Mouse (Mus musculus) limb, embryonic 10.5 days (tissue): ENCODE data around the gene Hsdl1. TPM values are rescaled to one million over a fixed set of nuclear protein-coding genes. Genes with fewer than 3 reads are reported as not detected.

Experiments used
- DNase-seq: peaks from one replicate; pipeline ENCODE4 v3.0.0-alpha.2; 2017; ENCODE audit warnings: low spot score
- H3K27ac ChIP-seq: fragments of 300-500 bp; sonication (generic); 2 replicates; pipeline ENCODE4 v1.5.1; 2016; ENCODE audit warnings: mild to moderate bottlenecking
- H3K27me3 ChIP-seq: fragments of 300-500 bp; sonication (generic); 2 replicates; pipeline ENCODE4 v1.6.1; 2016; ENCODE audit warnings: low read depth, mild to moderate bottlenecking; ENCODE audit not compliant: poor library complexity, severe bottlenecking
- H3K36me3 ChIP-seq: fragments of 300-500 bp; sonication (generic); 2 replicates; pipeline ENCODE4 v1.6.1; 2016; ENCODE audit warnings: mild to moderate bottlenecking, moderate library complexity
- H3K4me1 ChIP-seq: fragments of 300-500 bp; sonication (generic); 2 replicates; pipeline ENCODE4 v1.6.1; 2016
- H3K4me3 ChIP-seq: fragments of 300-500 bp; sonication (generic); 2 replicates; pipeline ENCODE4 v1.5.1; 2016; ENCODE audit warnings: mild to moderate bottlenecking, moderate library complexity
- H3K9me3 ChIP-seq: fragments of 300-500 bp; sonication (generic); replicated peaks from 2 replicates; pipeline ENCODE4 v1.6.1; 2016; ENCODE audit warnings: mild to moderate bottlenecking
- WGBS: fragments of 180-500 bp; shearing (Covaris S2); methylation state at CpG from one replicate; pipeline ENCODE4 v1.1.7; 2016; 5-methylcytosine and 5-hydroxymethylcytosine counted together
- polyA plus RNA-seq: library from polyadenylated mRNA; unstranded; fragments of >200 nt; fragmentation: Nextera tagmentation; extraction: Ambion mirVana; gene quantifications from 2 replicates; pipeline ENCODE4 v1.2.1, GENCODE M21; 2016

Hsdl1 gene
- polyA plus RNA-seq, 1 experiment from 2014 or later = 33.5 TPM

DNA sequence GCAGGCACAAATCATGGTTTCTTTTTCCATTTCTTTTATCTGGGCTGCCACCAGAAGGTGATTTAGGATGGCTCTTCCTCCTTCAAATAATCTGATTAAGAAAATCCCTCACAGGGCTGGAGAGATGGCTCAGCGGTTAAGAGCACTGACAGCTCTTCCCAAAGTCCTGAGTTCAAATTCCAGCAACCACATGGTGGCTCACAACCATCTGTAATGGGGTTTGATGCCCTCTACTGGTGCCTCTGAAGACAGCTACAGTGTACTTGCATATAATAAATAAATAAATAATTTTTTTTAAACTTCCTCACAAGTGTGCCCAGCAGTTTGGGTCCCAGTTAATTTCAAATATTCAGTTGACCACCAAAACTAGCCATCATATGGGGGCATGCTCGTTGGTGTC is 31.2 kb upstream of the Hsdl1 start:
- no peaks in the 10 kb centered on the region for H3K27me3 ChIP-seq
- no peaks in the 10 kb centered on the region for H3K9me3 ChIP-seq
- no peak for DNase-seq
- H3K36me3 ChIP-seq = peaks cover 18% of the 10 kb centered on the region
- no peak overlapping the region for H3K27ac ChIP-seq
- H3K4me3 ChIP-seq = no peak overlapping the region
- H3K4me1 ChIP-seq = peaks cover 12% of the 10 kb centered on the region
- WGBS = 83% methylated on average over 2 of the region's 2 CpGs

DNA sequence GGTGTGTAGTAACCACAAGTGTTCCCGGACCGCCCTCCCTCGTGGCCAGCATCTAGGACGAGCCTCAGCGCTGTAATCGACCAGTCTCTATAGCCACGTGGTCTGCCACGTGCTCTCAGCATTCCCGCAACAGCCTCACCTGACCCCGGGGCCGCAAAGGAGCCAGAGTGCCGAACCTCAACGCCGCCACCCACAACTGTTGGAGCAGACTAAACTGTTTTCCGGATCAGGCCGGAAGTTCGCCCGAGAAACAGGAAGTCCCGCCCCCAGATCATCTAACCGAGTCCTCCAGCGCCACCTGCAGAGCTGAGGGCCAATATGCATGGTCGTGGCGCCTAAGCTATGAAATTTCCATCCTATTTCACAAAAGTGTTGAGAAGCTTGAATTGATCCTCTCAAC is 30.0 kb upstream of the Hsdl1 start, which contains the start of gene Taf1c:
Gene Taf1c (minus strand): TSS at position 227 of the 400 bp plus-strand sequence.
- Histone ChIP-seq H3K27ac (peak within 1 kb of the TSS; percentile 82), H3K4me3 (peak within 1 kb of the TSS; percentile 73), H3K27me3 (no peaks in the 10 kb centered on the region), H3K4me1 (peaks cover 12% of the 10 kb centered on the region), H3K36me3 (peaks cover 30% of the 10 kb centered on the region), H3K9me3 (no peaks in the 10 kb centered on the region)
- under 1% methylated on average over 23 of the region's 23 CpGs for WGBS
- peak; percentile 98 for DNase-seq

DNA sequence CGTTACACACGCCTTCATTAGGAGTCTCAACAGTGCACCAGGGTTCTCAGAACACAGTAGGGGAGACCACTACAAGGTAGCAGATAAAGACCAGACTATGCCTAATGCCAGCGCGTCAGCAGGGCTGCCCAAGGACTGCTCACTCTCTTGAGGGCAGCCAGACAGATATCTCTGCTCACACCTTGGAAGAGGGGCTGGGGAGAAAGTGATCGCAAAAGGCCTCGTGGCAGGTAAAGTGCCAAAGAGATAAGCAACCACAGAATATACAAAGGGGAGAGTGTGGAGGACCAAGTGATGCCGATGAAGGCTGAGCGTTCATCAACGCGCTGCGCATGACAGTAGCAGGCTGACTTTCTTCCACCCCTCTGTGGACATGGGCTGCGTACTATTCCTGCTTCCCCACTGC is 29.4 kb upstream of the Hsdl1 start:
- Histone ChIP-seq H3K27ac (peak overlapping the region; percentile 82), H3K36me3 (peaks cover 36% of the 10 kb centered on the region), H3K4me1 (peaks cover 12% of the 10 kb centered on the region), H3K4me3 (peak overlapping the region; percentile 73), H3K27me3 (no peaks in the 10 kb centered on the region), H3K9me3 (no peaks in the 10 kb centered on the region)
- DNase-seq = no peak
- 43% methylated on average over 12 of the region's 12 CpGs for WGBS

DNA sequence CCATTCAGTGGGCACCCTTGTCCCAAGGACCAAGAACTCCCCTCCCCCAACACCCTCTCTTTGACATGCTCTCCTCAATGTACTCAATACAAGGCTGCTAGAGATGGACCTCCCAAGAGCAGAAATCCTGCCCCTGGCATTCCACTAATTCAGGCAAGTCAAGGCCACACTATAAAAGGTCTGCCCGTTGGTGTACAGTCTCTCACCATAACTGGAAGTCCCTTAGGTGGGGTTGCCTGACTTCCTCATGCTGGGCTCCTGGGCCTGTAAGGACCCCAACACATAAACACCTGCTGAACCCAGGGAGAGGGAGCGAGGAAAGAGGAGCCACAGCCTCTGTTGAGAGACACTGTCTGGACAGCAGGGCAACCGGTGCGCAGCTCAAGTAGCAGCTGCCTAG is 28.8 kb upstream of the Hsdl1 start:
- Histone ChIP-seq H3K27me3 (no peaks in the 10 kb centered on the region), H3K27ac (0 out of 2 replicates have a peak overlapping the region, but pooled peaks have one; percentile 82), H3K36me3 (peaks cover 43% of the 10 kb centered on the region), H3K9me3 (no peaks in the 10 kb centered on the region), H3K4me3 (peak overlapping the region; percentile 73), H3K4me1 (peaks cover 12% of the 10 kb centered on the region)
- 97% methylated on average over 4 of the region's 4 CpGs for WGBS
- no peak for DNase-seq

DNA sequence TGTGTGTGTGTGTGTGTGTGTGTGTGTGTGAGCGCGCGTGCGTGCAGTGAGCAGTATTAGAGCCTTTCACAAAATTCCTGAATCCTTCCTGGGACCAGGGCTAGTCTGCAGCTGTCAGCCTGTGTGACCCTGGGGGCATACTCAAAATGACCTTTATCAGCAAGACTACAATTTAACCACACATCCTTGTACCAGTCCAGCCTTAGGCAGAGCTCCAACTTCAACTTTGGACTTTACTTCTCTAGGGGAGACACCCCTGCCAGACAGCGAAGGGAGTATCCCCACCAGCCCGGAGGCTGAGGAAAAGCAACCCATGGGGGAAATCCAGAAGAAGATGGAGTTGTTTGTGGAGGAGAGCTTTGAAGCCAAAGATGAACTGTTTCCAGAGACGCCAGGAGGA is 16.5 kb upstream of the Hsdl1 start:
- H3K4me3 ChIP-seq = no peak overlapping the region
- no peaks in the 10 kb centered on the region for H3K9me3 ChIP-seq
- H3K27ac ChIP-seq = no peak overlapping the region
- no peak for DNase-seq
- peaks cover 33% of the 10 kb centered on the region for H3K4me1 ChIP-seq
- 91% methylated on average over 7 of the region's 7 CpGs for WGBS
- H3K36me3 ChIP-seq = peaks cover 2% of the 10 kb centered on the region; the same call in 1 of the 2 replicates
- peaks cover 4% of the 10 kb centered on the region; the same call in 1 of the 2 replicates for H3K27me3 ChIP-seq

DNA sequence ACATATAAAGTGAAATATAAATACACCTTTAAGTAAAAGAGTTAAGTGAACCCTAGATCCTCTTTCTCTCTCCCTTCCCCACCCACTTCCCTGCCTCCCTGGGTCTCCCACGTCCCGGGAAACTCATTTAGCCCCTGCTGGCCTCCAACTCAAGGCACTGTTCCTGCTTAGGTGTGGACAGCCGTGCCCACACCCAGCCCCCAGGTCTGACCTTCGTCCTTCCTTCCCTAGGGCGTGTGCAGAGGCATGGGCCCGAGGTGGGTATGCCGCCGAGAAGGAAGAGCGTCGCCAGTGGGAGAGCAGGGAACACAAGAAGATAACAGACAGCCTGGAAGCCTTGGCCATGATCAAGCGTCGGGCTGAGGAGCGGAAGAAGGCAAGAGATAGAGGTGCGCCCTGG is 15.4 kb upstream of the Hsdl1 start:
- H3K4me1 ChIP-seq = peaks cover 38% of the 10 kb centered on the region
- 85% methylated on average over 14 of the region's 14 CpGs for WGBS
- no peaks in the 10 kb centered on the region for H3K9me3 ChIP-seq
- no peaks in the 10 kb centered on the region for H3K36me3 ChIP-seq
- DNase-seq = no peak
- peaks cover 15% of the 10 kb centered on the region for H3K27me3 ChIP-seq
- H3K4me3 ChIP-seq = no peak overlapping the region
- H3K27ac ChIP-seq = no peak overlapping the region

DNA sequence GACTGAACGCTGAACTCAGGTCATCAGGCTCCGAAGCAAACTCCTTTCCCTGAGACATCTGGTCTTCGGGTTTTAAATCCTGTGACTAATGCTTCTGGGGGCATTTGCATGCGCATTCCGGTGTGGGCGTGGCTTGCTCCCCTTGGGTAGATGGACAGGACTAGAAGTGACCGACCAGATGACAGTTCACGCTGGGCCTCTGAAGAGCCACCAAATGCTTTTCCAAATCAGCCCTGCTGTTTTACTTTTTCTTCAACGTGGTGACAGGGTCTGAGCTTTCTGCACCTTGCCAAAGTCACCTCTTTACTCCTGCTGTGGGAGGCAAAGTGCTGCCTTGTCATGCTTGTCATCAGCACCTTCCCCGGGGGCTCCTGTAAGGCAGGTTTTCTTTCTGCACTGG is 13.9 kb upstream of the Hsdl1 start:
- H3K27me3 ChIP-seq = peaks cover 17% of the 10 kb centered on the region
- peaks cover 29% of the 10 kb centered on the region for H3K4me1 ChIP-seq
- 16% methylated on average over 10 of the region's 10 CpGs for WGBS
- no peaks in the 10 kb centered on the region for H3K9me3 ChIP-seq
- H3K36me3 ChIP-seq = no peaks in the 10 kb centered on the region
- peak; percentile 64 for DNase-seq
- no peak overlapping the region for H3K27ac ChIP-seq
- no peak overlapping the region for H3K4me3 ChIP-seq

DNA sequence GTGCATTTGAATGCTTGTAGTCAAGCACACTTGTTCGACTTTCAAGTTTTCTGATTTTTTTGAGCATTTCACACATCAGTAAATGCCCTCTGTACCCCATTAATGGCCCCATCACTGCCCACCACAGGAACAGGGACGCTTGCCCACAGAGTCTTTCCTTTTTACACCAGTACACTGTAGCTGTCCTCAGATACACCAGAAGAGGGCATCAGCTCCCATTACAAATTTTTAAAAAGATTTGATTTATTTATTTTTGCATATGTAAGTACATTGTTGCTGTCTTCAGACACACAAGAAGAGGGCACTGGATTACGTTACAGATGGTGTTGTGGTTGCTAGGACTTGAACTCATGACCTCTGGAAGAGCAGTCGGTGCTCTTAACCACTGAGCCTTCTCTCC is 13.3 kb upstream of the Hsdl1 start:
- H3K27me3 ChIP-seq = peaks cover 17% of the 10 kb centered on the region
- DNase-seq = no peak
- H3K9me3 ChIP-seq = no peaks in the 10 kb centered on the region
- no peak overlapping the region for H3K27ac ChIP-seq
- WGBS = 69% methylated on average over 4 of the region's 4 CpGs
- H3K4me1 ChIP-seq = peaks cover 29% of the 10 kb centered on the region
- no peaks in the 10 kb centered on the region for H3K36me3 ChIP-seq
- H3K4me3 ChIP-seq = no peak overlapping the region

DNA sequence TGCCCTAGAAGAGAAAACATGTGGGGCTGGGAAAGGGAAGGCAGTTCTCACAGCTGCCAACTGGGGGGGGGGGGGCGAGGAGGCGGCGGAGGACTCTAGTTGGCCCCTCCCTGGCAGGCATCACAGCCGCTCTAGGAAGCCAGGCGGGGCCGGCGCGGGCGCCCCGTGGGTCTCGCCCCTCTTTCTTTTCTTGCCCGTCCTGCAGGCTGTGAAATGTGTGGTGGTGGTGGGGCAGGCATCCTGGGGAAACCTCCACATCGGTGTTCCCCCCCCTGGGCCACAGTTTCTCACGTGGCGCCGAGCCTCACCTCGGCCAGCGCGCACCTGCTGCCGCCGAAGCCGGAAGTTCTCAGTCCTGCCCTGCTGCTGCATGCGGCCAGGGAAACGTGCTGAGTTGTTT is 10.9 kb upstream of the Hsdl1 start:
- peaks cover 21% of the 10 kb centered on the region for H3K27me3 ChIP-seq
- no peak overlapping the region for H3K27ac ChIP-seq
- peaks cover 26% of the 10 kb centered on the region for H3K4me1 ChIP-seq
- H3K36me3 ChIP-seq = no peaks in the 10 kb centered on the region
- peak overlapping the region; percentile 46 for H3K4me3 ChIP-seq
- no peak for DNase-seq
- H3K9me3 ChIP-seq = no peaks in the 10 kb centered on the region
- WGBS = 20% methylated on average over 24 of the region's 24 CpGs

DNA sequence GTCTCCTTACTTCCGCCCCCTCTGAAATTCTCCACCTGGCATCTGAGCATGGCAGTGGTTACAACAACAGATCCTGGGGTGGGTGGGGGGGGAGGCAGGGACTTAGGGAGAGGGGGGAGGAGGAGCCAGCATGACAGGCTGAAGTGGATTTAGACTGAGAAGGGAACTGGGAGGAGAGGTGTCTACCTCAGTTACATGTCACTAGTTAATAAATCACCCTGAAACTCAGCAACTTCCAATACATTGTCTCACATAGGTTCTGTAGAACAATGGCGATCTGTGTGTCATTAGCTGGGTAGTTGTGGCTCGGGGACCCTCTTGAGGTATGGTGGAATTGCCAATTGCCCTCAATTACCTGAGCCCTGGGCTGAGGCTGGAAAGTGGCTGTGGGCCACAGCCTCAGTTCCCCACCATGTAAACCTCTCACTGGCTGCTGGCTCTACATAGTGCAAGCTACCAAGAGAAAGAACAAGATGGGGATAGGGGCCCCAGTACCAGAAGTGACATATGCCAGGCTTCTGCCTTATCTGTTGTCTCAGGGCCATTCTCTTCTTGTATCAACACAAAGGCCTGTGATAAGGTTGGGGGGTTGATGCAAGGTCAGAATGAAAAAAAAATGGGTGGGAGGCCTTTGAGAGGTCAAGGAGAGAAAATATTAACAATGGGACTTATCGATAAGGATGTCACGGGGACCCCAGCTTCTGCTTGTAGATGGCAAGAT is 5.6 kb upstream of the Hsdl1 start:
- Histone ChIP-seq H3K4me3 (no peak overlapping the region), H3K4me1 (peaks cover 7% of the 10 kb centered on the region; the same call in 1 of the 2 replicates), H3K27me3 (peaks cover 50% of the 10 kb centered on the region), H3K27ac (no peak overlapping the region), H3K9me3 (no peaks in the 10 kb centered on the region), H3K36me3 (no peaks in the 10 kb centered on the region)
- 88% methylated on average over 5 of the region's 5 CpGs for WGBS
- no peak for DNase-seq

DNA sequence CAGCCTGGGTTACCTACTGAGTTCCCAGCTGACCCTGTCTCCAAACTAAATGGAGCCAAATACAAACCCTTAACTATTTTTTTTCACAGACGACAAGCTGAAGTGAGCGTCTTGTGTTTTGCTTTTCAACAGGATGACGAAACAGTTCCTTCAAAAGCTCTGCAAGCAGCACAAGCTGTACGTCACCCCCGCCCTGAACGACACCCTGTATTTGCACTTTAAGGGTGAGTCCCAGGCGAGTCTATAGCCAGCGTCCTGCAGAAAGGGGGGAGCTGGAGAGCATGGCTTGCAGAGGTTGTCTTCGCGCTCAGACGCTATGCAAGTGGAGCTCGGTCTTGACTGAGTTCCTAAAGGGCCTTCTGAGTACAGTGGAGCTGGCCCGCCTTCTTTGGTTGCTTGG is 4.1 kb upstream of the Hsdl1 start:
- H3K4me1 ChIP-seq = peaks cover 17% of the 10 kb centered on the region
- DNase-seq = no peak
- peaks cover 56% of the 10 kb centered on the region for H3K27me3 ChIP-seq
- H3K27ac ChIP-seq = no peak overlapping the region
- no peaks in the 10 kb centered on the region for H3K9me3 ChIP-seq
- H3K4me3 ChIP-seq = no peak overlapping the region
- H3K36me3 ChIP-seq = no peaks in the 10 kb centered on the region
- 36% methylated on average over 13 of the region's 13 CpGs for WGBS

DNA sequence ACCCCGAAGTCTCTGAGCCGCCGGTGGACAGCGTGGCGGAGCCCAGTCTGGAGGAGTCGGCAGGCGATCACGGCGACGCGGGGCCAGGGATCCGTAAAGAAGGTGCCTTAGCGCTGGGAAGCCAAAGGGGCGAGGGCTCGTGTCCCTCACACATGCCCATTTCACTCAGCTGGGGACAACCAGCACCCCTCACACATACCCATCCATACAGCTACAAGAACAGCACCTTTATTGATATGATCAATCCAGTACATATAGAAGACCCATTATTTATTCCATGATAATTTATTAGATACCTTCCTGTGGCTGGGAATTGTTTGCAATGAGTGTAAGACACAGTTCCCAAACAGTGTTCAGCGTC is 363 bp upstream of the Hsdl1 start:
- peaks cover 74% of the 10 kb centered on the region for H3K27me3 ChIP-seq
- H3K27ac ChIP-seq = peak overlapping the region; percentile 88
- H3K4me1 ChIP-seq = peaks cover 18% of the 10 kb centered on the region
- WGBS = 2% methylated on average over 16 of the region's 16 CpGs
- peak overlapping the region; percentile 86 for H3K4me3 ChIP-seq
- no peaks in the 10 kb centered on the region for H3K9me3 ChIP-seq
- no peaks in the 10 kb centered on the region for H3K36me3 ChIP-seq
- no peak for DNase-seq

DNA sequence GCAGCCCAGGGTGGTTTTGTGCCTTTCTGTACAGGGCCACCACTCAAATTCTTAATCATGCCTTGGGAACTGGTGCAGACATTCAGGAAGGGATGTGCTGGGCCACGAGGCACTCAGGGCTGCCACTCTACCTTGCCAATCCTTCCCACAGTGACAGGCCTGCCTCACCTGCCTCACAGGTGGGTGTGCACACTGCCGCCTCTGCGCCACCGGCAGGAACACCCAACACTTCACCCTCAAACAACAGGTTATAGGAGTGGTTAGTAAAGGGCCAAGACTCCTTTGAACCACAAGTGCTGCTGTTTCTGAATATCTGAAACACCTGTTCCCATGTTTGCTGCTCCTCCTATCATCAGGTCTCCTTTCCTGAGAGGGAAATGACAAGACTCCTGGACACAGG is 2.6 kb downstream of the Hsdl1 start:
- Histone ChIP-seq H3K36me3 (0 out of 2 replicates have a peak, but pooled peaks cover 7% of the 10 kb centered on the region), H3K27ac (no peak overlapping the region), H3K4me1 (peaks cover 22% of the 10 kb centered on the region), H3K27me3 (peaks cover 49% of the 10 kb centered on the region), H3K9me3 (no peaks in the 10 kb centered on the region), H3K4me3 (no peak overlapping the region)
- WGBS = 88% methylated on average over 4 of the region's 4 CpGs
- no peak for DNase-seq

DNA sequence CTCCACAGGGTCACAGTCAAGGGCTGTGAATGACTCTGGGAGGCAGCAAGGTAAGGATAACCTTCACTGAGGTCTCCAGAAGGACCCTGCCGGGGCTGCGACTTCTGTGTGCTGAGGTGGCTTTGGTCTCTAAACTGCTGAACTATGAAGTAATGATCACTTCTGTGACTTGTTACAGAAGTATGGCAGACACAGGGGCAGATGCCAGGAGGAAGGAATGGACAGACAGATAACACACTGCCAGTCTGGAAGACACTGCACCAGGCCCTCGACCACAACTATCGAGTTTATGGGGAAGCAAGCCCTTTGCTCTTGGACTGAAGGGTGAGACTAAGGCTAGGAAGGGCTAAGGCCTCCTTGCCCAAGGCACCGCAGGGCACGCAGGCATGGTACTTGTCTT is 3.8 kb downstream of the Hsdl1 start:
- Histone ChIP-seq H3K9me3 (no peaks in the 10 kb centered on the region), H3K4me3 (no peak overlapping the region), H3K4me1 (peaks cover 22% of the 10 kb centered on the region), H3K36me3 (peaks cover 16% of the 10 kb centered on the region), H3K27ac (no peak overlapping the region), H3K27me3 (peaks cover 38% of the 10 kb centered on the region)
- 91% methylated on average over 6 of the region's 6 CpGs for WGBS
- no peak for DNase-seq
